Mouse (Mus musculus) gastrocnemius, postnatal 14 days (tissue): ENCODE results near the gene Ctdspl2. TPM values are rescaled to one million over a fixed set of nuclear protein-coding genes. Genes with fewer than 3 reads are reported as not detected.
"Not testable (repeated sequence)": the region's sequence is repeated elsewhere in the genome, so short reads cannot be mapped to it uniquely, and the experiment has no call there.

Experiments
- DNase-seq: peaks from one replicate; pipeline ENCODE4 v3.0.0; 2021; ENCODE audit warnings: mixed read lengths
- intact Hi-C: fragments of 180-260 bp; cut with DNase I; formaldehyde crosslinking; loops from one replicate; pipeline ENCODE4 v1.15.1; 2025; ENCODE audit warnings: low total_unique reads
- long read RNA-seq, 2 experiments: library from polyadenylated mRNA; stranded (forward); transcript quantifications; one replicate each; pipeline ENCODE4 v2.0.0; 2021
- total RNA-seq, 2 experiments: library from RNA; stranded (reverse); gene quantifications; 2 replicates each; pipeline ENCODE4 v1.2.3; 2021

The Ctdspl2 gene
- 10 to 100 TPM in 1 of 2 experiments, 1 to 10 TPM in 1; 9.7 to 10.6 TPM for total RNA-seq
- long read RNA-seq, experiment 1, full-length matches to known transcripts = 2 of 2 reads
- long read RNA-seq, experiment 1, partial matches to known transcripts = 0 of 2 reads
- long read RNA-seq, experiment 1, other reads (novel, unspliced or antisense) = 0 of 2 reads
- long read RNA-seq, experiment 2, full-length matches to known transcripts = 7 of 7 reads
- long read RNA-seq, experiment 2, partial matches to known transcripts = 0 of 7 reads
- long read RNA-seq, experiment 2, other reads (novel, unspliced or antisense) = 0 of 7 reads

- intact Hi-C loops = no loop called here
Measured at GRCm38 (mm10) chr2:121955765-121956223, at the start of gene Ctdspl2, which contains the start of gene Mageb3. Gene Ctdspl2, plus strand, starts transcription at chr2:121956001. Gene Mageb3, minus strand, starts transcription at chr2:121956092.

GRCm38 (mm10) chr2:121909975-121910374 is 45.8 kb upstream of the Ctdspl2 start:
- intact Hi-C loops = no loop called here

More at GRCm38 (mm10) chr2:121955765-121956223, at the start of gene Ctdspl2, which contains the start of gene Mageb3:
- DNase-seq = peak; percentile 98

DNA sequence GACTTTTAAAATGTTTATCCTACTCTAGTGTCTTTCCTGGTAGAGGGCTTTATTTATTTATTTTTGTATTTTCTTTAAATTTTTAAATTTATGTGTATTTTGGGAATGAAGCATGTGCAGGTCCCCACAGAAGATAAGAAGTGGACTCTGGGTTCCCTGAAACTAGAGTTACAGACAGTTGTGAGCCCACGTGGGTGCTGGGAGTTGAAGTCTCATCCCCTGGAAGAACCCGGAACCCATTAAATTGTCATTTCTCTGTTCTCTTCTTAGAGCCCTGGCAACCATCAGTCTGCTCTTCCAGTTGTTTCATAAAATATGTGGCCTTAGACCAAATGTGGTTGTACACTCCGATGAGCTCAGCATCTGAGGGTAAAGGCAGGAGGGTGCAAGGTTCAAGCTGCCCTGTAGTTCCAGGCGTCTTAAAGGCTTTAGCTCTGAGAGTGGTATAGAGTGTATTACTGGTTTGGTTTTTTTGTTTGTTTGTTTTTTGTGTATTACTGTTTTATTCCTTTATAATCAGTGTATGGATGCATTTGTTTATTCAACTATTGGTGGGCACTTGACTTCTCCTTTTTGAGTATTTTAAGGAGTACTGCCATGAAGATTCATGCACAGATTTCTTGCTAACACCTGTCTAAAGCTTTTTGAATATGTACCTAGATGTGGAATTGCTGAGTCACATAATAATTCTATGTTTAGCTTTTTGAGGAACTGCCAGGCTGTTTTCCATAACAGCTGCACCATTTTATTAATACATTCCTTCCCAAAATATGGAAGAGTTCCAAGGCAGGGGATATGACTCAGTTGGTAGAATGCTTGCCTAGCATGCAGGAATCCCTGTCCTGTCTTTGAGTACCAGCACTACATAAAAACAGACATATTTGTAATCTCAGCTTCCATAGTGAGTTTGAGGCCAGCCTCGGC is 39.5 kb upstream of the Ctdspl2 start:
- no peak for DNase-seq
- intact Hi-C loops = no loop called here

More at GRCm38 (mm10) chr2:121909975-121910374, 45.8 kb upstream of the Ctdspl2 start:
- DNase-seq = no peak

DNA sequence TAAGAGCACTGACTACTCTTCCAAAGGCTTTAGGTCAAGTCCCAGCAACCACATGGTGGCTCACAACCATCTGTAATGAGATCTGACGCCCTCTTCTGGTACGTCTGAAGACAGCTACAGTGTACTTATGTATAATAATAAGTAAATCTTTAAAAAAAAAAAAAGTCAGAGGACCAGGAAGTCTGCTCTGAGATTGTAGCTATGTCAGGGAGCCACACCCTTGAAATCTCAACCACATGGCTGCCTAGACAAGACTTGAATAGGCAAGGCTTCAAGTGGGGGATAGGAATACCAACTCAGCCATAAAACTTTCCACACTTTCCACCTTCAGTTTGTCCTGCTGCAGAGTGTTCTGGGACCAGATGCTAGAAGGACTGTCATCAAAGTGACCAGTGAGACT is 18.2 kb upstream of the Ctdspl2 start:
- intact Hi-C loops, DNase-seq: not testable (repeated sequence)

DNA sequence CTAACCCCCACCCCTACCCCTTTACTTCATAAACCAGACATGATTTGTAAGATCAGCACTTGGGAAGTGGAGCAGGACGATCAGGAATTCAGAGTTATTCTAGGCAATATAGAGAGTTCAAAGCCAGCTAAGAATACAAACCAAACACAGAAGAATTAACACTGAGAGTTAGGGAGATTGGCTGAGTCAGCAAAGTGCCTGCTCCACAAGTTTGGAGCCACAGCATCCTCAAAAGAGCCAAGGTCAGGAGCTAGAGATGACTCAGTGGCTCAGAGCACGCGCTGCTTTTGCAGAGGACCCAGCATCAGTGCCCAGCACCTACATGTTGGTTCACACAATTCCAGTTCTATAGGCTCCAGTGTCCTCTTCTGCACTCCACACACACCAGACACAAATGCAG is 12.4 kb upstream of the Ctdspl2 start:
- no peak for DNase-seq
- intact Hi-C loops = no loop called here

DNA sequence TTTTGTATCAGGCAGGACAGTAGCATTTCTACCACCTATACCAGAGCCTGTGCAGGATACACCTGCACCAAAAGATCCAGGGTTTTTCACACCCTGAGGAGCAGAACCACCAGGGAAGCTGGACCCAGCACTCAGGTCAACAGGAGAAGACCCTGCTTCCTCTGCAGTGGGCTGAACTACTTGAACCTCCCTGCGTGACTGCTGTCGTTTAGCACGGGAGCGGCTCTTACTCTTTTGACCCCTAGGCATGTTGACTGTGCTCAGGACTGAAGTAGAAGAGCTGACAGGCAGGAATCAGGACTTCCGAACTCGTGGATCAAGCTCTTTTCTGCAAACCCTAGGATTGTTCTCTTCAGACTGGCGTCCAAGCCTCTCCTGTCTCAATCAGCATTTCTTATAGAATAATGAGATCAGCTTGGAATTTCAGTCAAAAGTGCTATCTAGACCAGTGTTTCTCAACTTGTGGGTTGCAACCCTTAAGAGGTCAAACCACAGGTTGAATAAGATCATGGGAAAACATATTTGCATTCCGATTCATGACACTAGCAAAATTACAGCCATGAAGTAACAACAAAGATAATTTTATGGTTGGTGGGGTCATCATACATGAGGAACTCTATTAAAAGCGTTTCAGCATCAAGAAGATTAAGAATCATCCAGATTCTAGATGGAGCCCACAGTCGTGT is 687 bp upstream of the Ctdspl2 start:
- intact Hi-C loops = no loop called here

GRCm38 (mm10) chr2:121956224-121957018 is 620 bp downstream of the Ctdspl2 start:
- peak; percentile 96 for DNase-seq
- intact Hi-C loops = no loop called here

More for the DNA sequence above, 687 bp upstream of the Ctdspl2 start:
- peak; percentile 3 for DNase-seq

GRCm38 (mm10) chr2:121957216-121957792 is 1.5 kb downstream of the Ctdspl2 start:
- intact Hi-C loops = no loop called here

DNA sequence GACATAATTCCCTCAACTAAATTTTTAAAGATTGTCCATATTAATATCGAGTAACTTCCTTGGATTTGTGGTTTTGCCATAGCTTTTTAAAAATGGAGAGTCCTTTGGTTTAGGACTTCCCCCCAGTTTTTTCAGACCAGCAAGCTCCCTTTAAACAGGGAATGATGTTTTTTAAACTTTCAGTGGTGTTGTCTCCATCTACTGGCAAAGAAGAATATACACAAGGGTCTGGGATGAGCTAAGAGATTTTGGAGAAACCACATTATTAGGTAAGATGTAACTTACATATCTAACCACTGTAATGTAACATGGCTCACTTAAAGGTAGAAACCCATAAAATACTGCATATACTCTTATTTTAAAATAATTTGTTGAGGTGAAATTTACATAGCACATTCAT is 39.9 kb downstream of the Ctdspl2 start:
- DNase-seq = no peak
- intact Hi-C loops = no loop called here

More at GRCm38 (mm10) chr2:121957216-121957792, 1.5 kb downstream of the Ctdspl2 start:
- DNase-seq = no peak

- intact Hi-C loops = no loop called here
- no peak for DNase-seq
Measured at GRCm38 (mm10) chr2:122008832-122009231, 53.0 kb downstream of the Ctdspl2 start.

DNA sequence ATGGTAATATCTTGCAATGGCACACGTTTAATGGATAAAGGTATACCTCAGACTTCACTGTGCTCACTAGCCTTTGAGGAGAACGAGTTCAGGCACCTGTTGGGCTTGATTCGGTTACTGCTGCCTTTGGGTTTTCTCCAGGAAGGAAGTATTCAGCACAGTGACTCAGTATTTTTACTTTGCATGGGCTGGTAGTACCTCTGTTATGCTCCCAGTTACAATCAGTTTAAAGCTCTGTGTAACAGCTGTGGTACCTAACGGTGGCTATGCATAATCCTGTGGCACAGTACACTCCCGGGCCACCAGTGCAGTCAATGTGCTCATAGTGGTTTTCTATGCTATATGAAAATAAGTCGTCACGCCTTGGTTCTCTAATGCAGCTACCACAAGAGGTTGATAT is 55.6 kb downstream of the Ctdspl2 start:
- DNase-seq = no peak
- intact Hi-C loops = no loop called here

GRCm38 (mm10) chr2:122018705-122019104 is 62.9 kb downstream of the Ctdspl2 start:
- intact Hi-C loops = no loop called here
- DNase-seq = no peak

GRCm38 (mm10) chr2:122022284-122022683 is 66.5 kb downstream of the Ctdspl2 start:
- intact Hi-C loops = no loop called here

DNA sequence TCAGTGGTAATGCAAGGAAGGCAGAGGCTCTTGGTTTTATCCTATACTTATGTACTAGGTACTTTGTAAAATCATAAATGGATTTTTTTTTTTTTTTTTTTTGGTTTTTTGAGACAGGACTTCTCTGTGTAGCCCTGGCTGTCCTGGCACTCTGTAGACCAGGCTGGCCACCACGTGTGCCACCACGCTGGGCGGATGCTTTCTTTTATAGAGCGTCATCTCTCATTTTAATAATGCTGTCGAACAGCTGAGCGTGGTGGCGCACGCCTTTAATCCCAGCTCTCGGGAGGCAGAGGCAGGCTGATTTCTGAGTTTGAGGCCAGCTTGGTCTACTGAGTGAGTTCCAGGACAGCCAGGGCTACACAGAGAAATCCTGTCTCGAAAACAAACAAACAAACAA is 71.3 kb downstream of the Ctdspl2 start:
- intact Hi-C loops, DNase-seq: not testable (repeated sequence)

More at GRCm38 (mm10) chr2:122022284-122022683, 66.5 kb downstream of the Ctdspl2 start:
- DNase-seq = no peak

DNA sequence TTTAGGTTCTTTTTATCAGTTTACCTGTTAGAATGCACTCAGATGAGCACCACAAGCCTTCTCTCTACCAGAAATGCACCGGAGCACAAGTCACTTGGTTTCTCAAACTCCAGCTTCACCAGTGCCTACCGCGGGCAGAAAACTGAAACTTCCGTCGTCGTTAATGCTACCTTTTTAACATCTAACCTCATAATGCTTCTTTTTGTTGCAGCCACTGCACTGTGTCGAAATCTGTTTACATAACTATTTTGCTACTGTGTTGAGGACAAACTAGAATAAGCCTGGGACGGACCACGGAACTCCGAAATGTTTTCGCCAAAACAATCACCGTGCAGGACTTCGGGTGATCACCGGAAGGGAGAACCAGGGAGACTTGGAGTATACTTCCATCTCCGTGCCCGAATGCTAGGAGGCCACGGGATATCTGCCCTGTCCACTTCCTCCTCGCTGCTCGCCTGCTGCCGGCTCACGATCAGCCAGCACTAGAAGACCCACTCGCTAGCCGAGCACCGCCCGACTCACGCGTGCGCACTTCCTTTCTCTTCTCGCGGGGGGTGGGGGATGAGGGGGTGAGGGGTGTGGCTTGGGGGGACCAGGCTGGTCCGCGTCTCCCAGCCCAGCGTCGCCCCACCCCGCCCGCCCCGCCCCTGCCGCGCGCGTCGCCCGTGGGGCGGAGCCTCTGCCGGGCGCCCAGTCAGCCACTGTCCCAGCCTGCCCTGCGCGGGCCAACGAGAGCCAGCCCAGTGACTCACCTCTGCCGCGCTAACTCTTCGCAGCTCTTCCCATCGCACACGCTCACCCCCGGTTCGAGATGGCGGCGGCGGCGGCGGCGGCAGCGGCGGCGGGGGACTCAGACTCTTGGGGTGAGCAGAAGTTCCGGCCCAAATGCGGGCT is 72.3 kb downstream of the Ctdspl2 start, which contains the start of gene Eif3j1:
Gene Eif3j1 (plus strand): TSS at position 685 of the 894 bp plus-strand sequence.
- intact Hi-C loops = no loop called here
- DNase-seq = peak; percentile 91

GRCm38 (mm10) chr2:122028756-122029700 is 73.2 kb downstream of the Ctdspl2 start:
- peak; percentile 43 for DNase-seq
- intact Hi-C loops = no loop called here
